Mouse (Mus musculus) limb, embryonic 10.5 days (tissue): ENCODE data around the gene Bpifb1. TPM values are rescaled to one million over a fixed set of nuclear protein-coding genes. Genes with fewer than 3 reads are reported as not detected.

Experiments used
- DNase-seq: peaks from one replicate; pipeline ENCODE4 v3.0.0-alpha.2; 2017; ENCODE audit warnings: low spot score
- H3K27ac ChIP-seq: fragments of 300-500 bp; sonication (generic); 2 replicates; pipeline ENCODE4 v1.5.1; 2016; ENCODE audit warnings: mild to moderate bottlenecking
- H3K27me3 ChIP-seq: fragments of 300-500 bp; sonication (generic); 2 replicates; pipeline ENCODE4 v1.6.1; 2016; ENCODE audit warnings: low read depth, mild to moderate bottlenecking; ENCODE audit not compliant: poor library complexity, severe bottlenecking
- H3K36me3 ChIP-seq: fragments of 300-500 bp; sonication (generic); 2 replicates; pipeline ENCODE4 v1.6.1; 2016; ENCODE audit warnings: mild to moderate bottlenecking, moderate library complexity
- H3K4me1 ChIP-seq: fragments of 300-500 bp; sonication (generic); 2 replicates; pipeline ENCODE4 v1.6.1; 2016
- H3K4me3 ChIP-seq: fragments of 300-500 bp; sonication (generic); 2 replicates; pipeline ENCODE4 v1.5.1; 2016; ENCODE audit warnings: mild to moderate bottlenecking, moderate library complexity
- H3K9me3 ChIP-seq: fragments of 300-500 bp; sonication (generic); replicated peaks from 2 replicates; pipeline ENCODE4 v1.6.1; 2016; ENCODE audit warnings: mild to moderate bottlenecking
- WGBS: fragments of 180-500 bp; shearing (Covaris S2); methylation state at CpG from one replicate; pipeline ENCODE4 v1.1.7; 2016; 5-methylcytosine and 5-hydroxymethylcytosine counted together
- polyA plus RNA-seq: library from polyadenylated mRNA; unstranded; fragments of >200 nt; fragmentation: Nextera tagmentation; extraction: Ambion mirVana; gene quantifications from 2 replicates; pipeline ENCODE4 v1.2.1, GENCODE M21; 2016

Gene Bpifb1
- polyA plus RNA-seq, 1 experiment from 2014 or later, result not detected

GRCm38 (mm10) chr2:154187468-154187867 is 3.1 kb upstream of the Bpifb1 start:
- WGBS, result 41% methylated on average over 5 of the region's 5 CpGs
- H3K36me3 ChIP-seq, result no peaks in the 10 kb centered on the region
- no peak for DNase-seq

GRCm38 (mm10) chr2:154189877-154190434 is 662 bp upstream of the Bpifb1 start:
- H3K27me3 ChIP-seq, result no peaks in the 10 kb centered on the region
- no peak overlapping the region for H3K27ac ChIP-seq
- no peaks in the 10 kb centered on the region for H3K36me3 ChIP-seq
- H3K9me3 ChIP-seq, result no peaks in the 10 kb centered on the region
- peaks cover 5% of the 10 kb centered on the region for H3K4me1 ChIP-seq
- H3K4me3 ChIP-seq, result no peak overlapping the region
- DNase-seq, result no peak
- 78% methylated on average over 7 of the region's 7 CpGs for WGBS

More at GRCm38 (mm10) chr2:154187468-154187867, 3.1 kb upstream of the Bpifb1 start:
- Histone ChIP-seq H3K4me1 (peaks cover 9% of the 10 kb centered on the region), H3K4me3 (no peak overlapping the region), H3K9me3 (no peaks in the 10 kb centered on the region), H3K27ac (no peak overlapping the region), H3K27me3 (no peaks in the 10 kb centered on the region)

- H3K27ac ChIP-seq, result no peak overlapping the region
- DNase-seq, result no peak
- no peaks in the 10 kb centered on the region for H3K27me3 ChIP-seq
- WGBS, result 84% methylated on average over 1 of the region's 2 CpGs
- no peaks in the 10 kb centered on the region for H3K36me3 ChIP-seq
- no peak overlapping the region for H3K4me3 ChIP-seq
- no peaks in the 10 kb centered on the region for H3K9me3 ChIP-seq
- H3K4me1 ChIP-seq, result peaks cover 5% of the 10 kb centered on the region
Observed at GRCm38 (mm10) chr2:154192141-154192540, 1.5 kb downstream of the Bpifb1 start.

GRCm38 (mm10) chr2:154193071-154193470 is 2.5 kb downstream of the Bpifb1 start:
- H3K4me1 ChIP-seq, result peaks cover 5% of the 10 kb centered on the region
- no peaks in the 10 kb centered on the region for H3K27me3 ChIP-seq
- H3K9me3 ChIP-seq, result no peaks in the 10 kb centered on the region
- H3K36me3 ChIP-seq, result no peaks in the 10 kb centered on the region
- no peak overlapping the region for H3K4me3 ChIP-seq
- no peak overlapping the region for H3K27ac ChIP-seq
- DNase-seq, result no peak
- 86% methylated on average over 4 of the region's 4 CpGs for whole genome bisulfite sequencing

GRCm38 (mm10) chr2:154193994-154194504 is 3.4 kb downstream of the Bpifb1 start:
- DNase-seq, result no peak
- no peaks in the 10 kb centered on the region for H3K9me3 ChIP-seq
- 81% methylated on average over 5 of the region's 5 CpGs for WGBS
- H3K27ac ChIP-seq, result no peak overlapping the region
- no peaks in the 10 kb centered on the region for H3K36me3 ChIP-seq
- no peaks in the 10 kb centered on the region for H3K27me3 ChIP-seq
- peaks cover 5% of the 10 kb centered on the region for H3K4me1 ChIP-seq
- H3K4me3 ChIP-seq, result no peak overlapping the region

- Histone ChIP-seq H3K4me3 (no peak overlapping the region), H3K27ac (no peak overlapping the region), H3K27me3 (no peaks in the 10 kb centered on the region), H3K36me3 (no peaks in the 10 kb centered on the region), H3K9me3 (no peaks in the 10 kb centered on the region), H3K4me1 (no peaks in the 10 kb centered on the region)
- 88% methylated on average over 9 of the region's 9 CpGs for WGBS
- DNase-seq, result no peak
Observed at GRCm38 (mm10) chr2:154197036-154197435, 6.4 kb downstream of the Bpifb1 start.

GRCm38 (mm10) chr2:154204630-154205029 is 14.0 kb downstream of the Bpifb1 start:
- H3K9me3 ChIP-seq, result no peaks in the 10 kb centered on the region
- H3K4me1 ChIP-seq, result no peaks in the 10 kb centered on the region
- no peak overlapping the region for H3K4me3 ChIP-seq
- no peaks in the 10 kb centered on the region for H3K27me3 ChIP-seq
- no peak overlapping the region for H3K27ac ChIP-seq
- H3K36me3 ChIP-seq, result no peaks in the 10 kb centered on the region
- DNase-seq, result no peak
- WGBS, result 89% methylated on average over 4 of the region's 4 CpGs

- no peaks in the 10 kb centered on the region for H3K36me3 ChIP-seq
- no peaks in the 10 kb centered on the region for H3K27me3 ChIP-seq
- H3K9me3 ChIP-seq, result no peaks in the 10 kb centered on the region
- DNase-seq, result peak; percentile 44
- WGBS, result 55% methylated on average over 7 of the region's 7 CpGs
- H3K4me3 ChIP-seq, result no peak overlapping the region
- no peak overlapping the region for H3K27ac ChIP-seq
- no peaks in the 10 kb centered on the region for H3K4me1 ChIP-seq
Observed at GRCm38 (mm10) chr2:154206908-154207307, 16.3 kb downstream of the Bpifb1 start.

GRCm38 (mm10) chr2:154209112-154209511 is 18.5 kb downstream of the Bpifb1 start:
- 27% methylated on average over 3 of the region's 3 CpGs for WGBS
- Histone ChIP-seq H3K27me3 (no peaks in the 10 kb centered on the region; the same call in 1 of the 2 replicates), H3K4me1 (peaks cover 4% of the 10 kb centered on the region; the same call in 1 of the 2 replicates), H3K9me3 (no peaks in the 10 kb centered on the region), H3K36me3 (no peaks in the 10 kb centered on the region), H3K27ac (no peak overlapping the region), H3K4me3 (no peak overlapping the region)
- no peak for DNase-seq

- WGBS, result 68% methylated on average over 1 of the region's 1 CpGs
- H3K4me3 ChIP-seq, result no peak overlapping the region
Observed at GRCm38 (mm10) chr2:154211121-154211520, 20.5 kb downstream of the Bpifb1 start.

GRCm38 (mm10) chr2:154211881-154212280 is 21.3 kb downstream of the Bpifb1 start:
- DNase-seq, result no peak
- Histone ChIP-seq H3K9me3 (no peaks in the 10 kb centered on the region), H3K27ac (no peak overlapping the region), H3K4me3 (no peak overlapping the region), H3K4me1 (peaks cover 4% of the 10 kb centered on the region; the same call in 1 of the 2 replicates), H3K36me3 (no peaks in the 10 kb centered on the region), H3K27me3 (no peaks in the 10 kb centered on the region; the same call in 1 of the 2 replicates)
- 90% methylated on average over 4 of the region's 4 CpGs for WGBS

More at GRCm38 (mm10) chr2:154211121-154211520, 20.5 kb downstream of the Bpifb1 start:
- peaks cover 4% of the 10 kb centered on the region; the same call in 1 of the 2 replicates for H3K4me1 ChIP-seq
- no peak for DNase-seq
- H3K27me3 ChIP-seq, result no peaks in the 10 kb centered on the region; the same call in 1 of the 2 replicates
- H3K36me3 ChIP-seq, result no peaks in the 10 kb centered on the region
- no peaks in the 10 kb centered on the region for H3K9me3 ChIP-seq
- no peak overlapping the region for H3K27ac ChIP-seq

- H3K36me3 ChIP-seq, result no peaks in the 10 kb centered on the region
- H3K27me3 ChIP-seq, result no peaks in the 10 kb centered on the region; the same call in 1 of the 2 replicates
- DNase-seq, result peak; percentile 90
- WGBS, result 15% methylated on average over 5 of the region's 5 CpGs
- H3K27ac ChIP-seq, result no peak overlapping the region
- peaks cover 4% of the 10 kb centered on the region; the same call in 1 of the 2 replicates for H3K4me1 ChIP-seq
- H3K9me3 ChIP-seq, result no peaks in the 10 kb centered on the region
- H3K4me3 ChIP-seq, result no peak overlapping the region
Observed at GRCm38 (mm10) chr2:154215191-154215590, 24.6 kb downstream of the Bpifb1 start.

GRCm38 (mm10) chr2:154219950-154220349 is 29.3 kb downstream of the Bpifb1 start:
- WGBS, result 84% methylated on average over 5 of the region's 5 CpGs
- Histone ChIP-seq H3K9me3 (no peaks in the 10 kb centered on the region), H3K36me3 (no peaks in the 10 kb centered on the region), H3K4me3 (no peak overlapping the region), H3K27ac (no peak overlapping the region), H3K4me1 (peaks cover 19% of the 10 kb centered on the region), H3K27me3 (no peaks in the 10 kb centered on the region)
- DNase-seq, result no peak
